Mouse (Mus musculus) G1E (cell line): ENCODE measurements around the gene Coro7. TPM values are rescaled to one million over a fixed set of nuclear protein-coding genes. Genes with fewer than 3 reads are reported as not detected.
"Not testable (repeated sequence)": the region's sequence is repeated elsewhere in the genome, so short reads cannot be mapped to it uniquely, and the experiment has no call there.

Source experiments
- ATAC-seq: 2 replicates; pipeline ENCODE4 v1.8.0; 2016; ENCODE audit warnings: mild to moderate bottlenecking; ENCODE audit not compliant: insufficient number of reproducible peaks, poor library complexity, low FRiP score, severe bottlenecking; ENCODE audit errors: extremely low read depth
- DNase-seq: peaks from one replicate; pipeline ENCODE4 v3.0.0; 2012; ENCODE audit warnings: low spot score
- H3K27me3 ChIP-seq: 2 replicates; pipeline ENCODE4 v1.6.1; 2012; ENCODE audit warnings: mild to moderate bottlenecking, low read length, inconsistent platforms; ENCODE audit not compliant: insufficient read depth
- H3K36me3 ChIP-seq: replicated peaks from 2 replicates; pipeline ENCODE3; 2012; ENCODE audit warnings: mild to moderate bottlenecking, inconsistent platforms
- H3K4me1 ChIP-seq: 2 replicates; pipeline ENCODE4 v1.6.1; 2012; ENCODE audit warnings: low read depth, low read length, inconsistent platforms, mixed read lengths; ENCODE audit not compliant: insufficient read depth
- H3K4me3 ChIP-seq: 2 replicates; pipeline ENCODE4 v1.5.1; 2012; ENCODE audit warnings: low read depth, mild to moderate bottlenecking, inconsistent platforms, low read length, moderate library complexity, mixed read lengths
- H3K9me3 ChIP-seq: replicated peaks from 2 replicates; pipeline ENCODE4 v1.6.1; 2012; ENCODE audit warnings: inconsistent platforms
- CTCF ChIP-seq: IDR thresholded peaks from 2 replicates; pipeline ENCODE4 v1.5.1; 2012; ENCODE audit warnings: low read depth, low read length, inconsistent platforms, mixed read lengths
- GATA1 ChIP-seq: IDR thresholded peaks from 2 replicates; pipeline ENCODE4 v1.6.1; 2012; ENCODE audit warnings: borderline replicate concordance, low read length, inconsistent platforms, mixed read lengths
- GATA2 ChIP-seq: IDR thresholded peaks from 2 replicates; pipeline ENCODE4 v1.6.1; 2012; ENCODE audit warnings: low read depth, low read length, inconsistent platforms, borderline replicate concordance
- POLR2AphosphoS5 ChIP-seq: IDR thresholded peaks from 2 replicates; pipeline ENCODE4 v1.6.1; 2012; ENCODE audit warnings: low read depth, low read length, inconsistent platforms; ENCODE audit not compliant: insufficient replicate concordance
- TAL1 ChIP-seq: conservative IDR thresholded peaks from 2 replicates; pipeline ENCODE4 v1.6.1; 2012; ENCODE audit warnings: low read depth, low read length, inconsistent platforms, mixed read lengths
- polyA plus RNA-seq: library from polyadenylated mRNA; stranded (reverse); fragments of >175 nt; gene quantifications from 2 replicates; pipeline ENCODE4 v1.2.3, GENCODE M21; 2012
- total RNA-seq, 2 experiments: library from RNA; stranded (forward) in 1 of 2; stranded (reverse) in 1 of 2; fragments of 200-1000 nt in 1 of 2; fragments of >200 nt in 1 of 2; fragmentation: Nextera tagmentation in 1 of 2; gene quantifications; 2 replicates each; pipeline ENCODE4 v1.2.3; 2014 to 2017

Coro7 gene
- total and polyA plus RNA-seq, 3 experiments = 34.8 to 205 (median 94.3) TPM

DNA sequence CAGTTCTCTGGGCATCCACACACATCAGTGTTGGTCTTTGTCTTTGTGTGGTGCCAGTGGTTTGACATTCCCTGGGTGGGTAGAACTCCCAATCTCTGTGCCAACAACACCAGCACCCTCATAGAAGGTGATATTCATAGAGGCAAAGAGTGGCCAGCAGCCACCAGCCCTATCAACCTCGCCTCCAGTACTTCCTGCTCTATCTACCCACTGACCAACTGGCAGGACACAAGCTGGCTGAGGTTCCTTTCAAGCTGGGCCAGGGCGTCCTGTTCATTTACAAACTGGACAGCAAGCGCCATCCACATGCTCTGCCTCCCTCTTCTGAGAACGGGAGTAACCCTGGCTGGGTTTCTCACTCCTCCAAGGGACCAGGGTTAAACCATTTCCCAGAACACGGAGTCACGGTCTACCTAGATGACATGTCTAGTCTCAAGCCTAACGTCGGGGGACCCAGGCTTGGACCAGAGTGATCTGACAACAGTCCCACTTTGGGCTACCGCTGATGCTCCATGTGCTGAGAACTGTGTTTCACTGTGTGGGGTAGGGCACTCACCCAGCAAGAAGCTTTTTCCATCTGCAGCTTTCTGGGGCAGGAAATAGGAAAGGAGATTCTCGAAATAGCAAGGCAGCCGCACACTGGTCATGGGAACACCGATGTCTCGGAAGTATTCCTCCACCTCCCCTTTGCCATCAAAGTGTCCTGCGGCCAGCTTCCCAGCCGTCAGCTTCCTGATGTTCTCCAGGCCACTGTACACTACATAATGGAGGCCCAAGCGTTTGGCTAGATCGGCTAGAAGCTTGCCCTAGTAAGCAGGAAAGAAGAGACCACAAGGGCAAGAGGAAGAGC lies 34.5 kb upstream of the Coro7 start:
- DNase-seq (no peak), ATAC-seq (no peak)
- H3K4me1 ChIP-seq = peaks cover 18% of the 10 kb centered on the region
- no peaks in the 10 kb centered on the region for H3K9me3 ChIP-seq
- H3K36me3 ChIP-seq = peaks cover 78% of the 10 kb centered on the region
- no peaks in the 10 kb centered on the region for H3K27me3 ChIP-seq
- TF ChIP-seq POLR2AphosphoS5 (no peak), GATA1 (no peak), GATA2 (no peak), CTCF (no peak), TAL1 (no peak)
- H3K4me3 ChIP-seq = no peak overlapping the region

DNA sequence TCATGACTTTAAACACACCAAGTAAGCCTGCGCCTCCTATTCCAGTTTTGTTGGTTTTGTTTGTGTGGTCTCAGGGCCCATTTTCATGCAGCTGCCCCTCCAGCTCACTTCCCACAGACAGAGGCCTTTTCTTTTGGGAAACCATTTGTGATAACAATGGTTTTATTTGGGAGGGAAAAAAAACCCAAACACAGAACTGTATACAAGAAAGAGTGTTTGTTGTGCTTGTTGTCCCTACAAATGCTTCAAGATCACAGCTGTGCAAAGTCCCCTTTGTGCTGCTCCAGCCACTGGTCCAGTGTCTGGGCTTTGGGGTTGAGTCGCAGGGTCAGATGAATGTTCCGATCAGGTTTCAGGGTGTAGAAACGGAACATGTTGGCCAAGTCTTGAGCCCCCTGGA lies 31.6 kb upstream of the Coro7 start:
- TF ChIP-seq TAL1 (no peak), GATA2 (no peak), CTCF (no peak), GATA1 (no peak), POLR2AphosphoS5 (no peak)
- Histone ChIP-seq H3K4me3 (no peak overlapping the region), H3K36me3 (peaks cover 99% of the 10 kb centered on the region), H3K4me1 (peaks cover 4% of the 10 kb centered on the region), H3K27me3 (no peaks in the 10 kb centered on the region), H3K9me3 (no peaks in the 10 kb centered on the region)
- no peak for ATAC-seq
- no peak for DNase-seq

DNA sequence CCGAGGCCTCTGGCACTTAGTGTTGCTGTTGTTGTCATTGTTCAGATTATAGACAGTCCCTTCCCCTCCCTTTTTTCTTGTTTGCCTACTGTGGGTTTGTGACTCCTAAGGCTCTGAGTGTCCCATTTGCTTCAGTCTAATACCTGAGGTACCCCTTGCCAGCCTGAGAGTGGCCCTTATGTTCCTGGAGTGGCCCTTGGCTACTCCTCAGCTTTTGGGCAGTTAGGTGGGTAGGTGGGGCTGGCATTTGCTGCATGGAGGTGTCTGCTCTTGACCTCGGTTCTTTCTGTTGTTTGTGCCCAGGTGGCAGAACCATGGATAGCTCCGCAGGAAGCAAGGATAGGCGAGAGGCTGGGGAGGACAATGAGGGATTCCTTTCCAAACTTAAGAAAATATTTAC lies 26.0 kb upstream of the Coro7 start:
- H3K4me1 ChIP-seq = peaks cover 5% of the 10 kb centered on the region; the same call in 1 of the 2 replicates
- no peaks in the 10 kb centered on the region for H3K27me3 ChIP-seq
- DNase-seq (no peak), ATAC-seq (no peak)
- TF ChIP-seq GATA1 (no peak), GATA2 (no peak), TAL1 (no peak), POLR2AphosphoS5 (no peak)
- H3K9me3 ChIP-seq = no peaks in the 10 kb centered on the region
- peaks cover 99% of the 10 kb centered on the region for H3K36me3 ChIP-seq
- no peak overlapping the region for H3K4me3 ChIP-seq

DNA sequence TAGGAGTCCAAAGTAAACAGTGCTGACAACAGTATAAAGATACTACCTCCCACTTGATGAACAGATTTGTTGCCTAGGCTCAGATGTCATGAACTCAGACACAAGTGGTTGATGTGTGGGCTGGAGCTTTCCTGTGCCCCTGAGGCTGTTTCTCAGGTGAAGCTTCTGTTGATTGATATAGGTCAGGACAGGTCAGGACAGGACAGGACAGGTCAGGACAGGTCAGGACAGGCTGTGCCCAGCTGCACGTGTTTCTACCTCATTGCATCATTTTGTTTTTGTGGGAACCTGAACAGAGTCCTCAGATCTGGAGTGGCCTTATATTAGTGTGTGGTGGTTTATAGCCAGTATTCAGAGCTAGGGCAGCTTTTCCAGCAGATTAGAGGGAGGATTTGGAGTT lies 23.1 kb upstream of the Coro7 start:
- DNase-seq = no peak
- H3K4me3 ChIP-seq = no peak overlapping the region
- H3K9me3 ChIP-seq = no peaks in the 10 kb centered on the region
- H3K36me3 ChIP-seq = peaks cover 99% of the 10 kb centered on the region
- TF ChIP-seq POLR2AphosphoS5 = no peak
- no peak for TF ChIP-seq GATA2
- TF ChIP-seq GATA1 = no peak
- TF ChIP-seq TAL1 = no peak
- TF ChIP-seq CTCF = no peak
- no peaks in the 10 kb centered on the region for H3K27me3 ChIP-seq
- H3K4me1 ChIP-seq = peaks cover 5% of the 10 kb centered on the region; the same call in 1 of the 2 replicates
- no peak for ATAC-seq

DNA sequence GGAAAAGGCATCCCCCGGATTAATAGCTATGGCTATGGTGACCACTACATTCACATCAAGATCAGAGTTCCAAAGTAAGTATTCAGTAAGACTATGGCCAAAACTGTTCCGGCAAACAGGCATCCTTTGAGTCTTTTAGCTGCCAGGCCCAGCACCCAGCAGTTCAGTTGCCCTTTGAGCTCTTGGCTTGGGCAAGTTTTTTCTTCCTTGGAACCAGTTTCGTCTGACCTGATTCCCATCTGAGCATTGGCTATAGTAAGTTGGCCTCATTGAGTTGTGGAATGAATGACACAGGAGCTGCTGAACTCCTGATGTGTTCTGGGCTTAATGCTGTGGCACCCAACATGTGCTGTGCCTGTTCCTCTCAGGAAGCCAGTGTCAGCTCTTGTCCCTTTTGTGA lies 21.6 kb upstream of the Coro7 start:
- TF ChIP-seq CTCF = no peak
- no peak for TF ChIP-seq GATA2
- no peak for TF ChIP-seq GATA1
- no peak for TF ChIP-seq TAL1
- TF ChIP-seq POLR2AphosphoS5 = no peak
- no peak for DNase-seq
- ATAC-seq = no peak
- Histone ChIP-seq H3K27me3 (no peaks in the 10 kb centered on the region), H3K9me3 (no peaks in the 10 kb centered on the region), H3K4me3 (no peak overlapping the region), H3K4me1 (peaks cover 5% of the 10 kb centered on the region; the same call in 1 of the 2 replicates), H3K36me3 (peaks cover 99% of the 10 kb centered on the region)

DNA sequence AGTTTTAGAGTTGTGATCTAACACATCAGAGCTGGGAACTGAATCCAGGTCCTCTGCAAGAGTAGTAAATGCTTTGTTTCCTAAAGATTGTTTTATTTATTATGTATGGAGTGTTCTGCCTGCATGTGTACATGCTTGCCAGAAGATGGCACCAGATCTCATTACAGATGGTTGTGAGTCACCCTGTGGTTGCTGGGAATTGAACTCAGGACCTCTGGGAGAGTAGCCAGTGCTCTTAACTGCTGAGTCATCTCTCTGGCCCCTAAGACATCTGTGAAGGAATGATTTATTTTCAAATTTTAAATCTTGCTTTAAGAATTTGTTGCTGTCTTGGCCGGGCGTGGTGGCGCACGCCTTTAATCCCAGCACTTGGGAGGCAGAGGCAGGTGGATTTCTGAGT lies 9.8 kb upstream of the Coro7 start:
- H3K4me3 ChIP-seq, H3K27me3 ChIP-seq, ATAC-seq, DNase-seq, H3K9me3 ChIP-seq: not testable (repeated sequence)
- peaks cover 82% of the 10 kb centered on the region for H3K36me3 ChIP-seq
- H3K4me1 ChIP-seq = peaks cover 27% of the 10 kb centered on the region
